Mouse (Mus musculus) B cell, adult (primary cell): Measurements from ENCODE around the gene Slco4a1. TPM values are rescaled to one million over a fixed set of nuclear protein-coding genes. Genes with fewer than 3 reads are reported as not detected.

Source experiments
- total RNA-seq: library from RNA; stranded (reverse); gene quantifications from 4 replicates; pipeline ENCODE4 v1.2.4, GENCODE M21; 2023; ENCODE audit not compliant: inconsistent age

Gene Slco4a1
- 26.9 to 32.1 TPM (median 30.1 TPM) in 4 replicates for total RNA-seq

GRCm38 (mm10) chr2:180455723-180456698 lies at the start of gene Slco4a1:
Gene Slco4a1, plus strand, starts transcription at chr2:180456245.

GRCm38 (mm10) chr2:180499741-180500140 lies 43.7 kb downstream of the Slco4a1 start, which contains the start of gene Ntsr1:
Gene Ntsr1, plus strand, starts transcription at chr2:180499976.

Other genes starting within 250 kb of the Slco4a1 start
- gene Lama5, start 230.4 kb upstream of the Slco4a1 start, total RNA-seq, result not detected in 4 replicates
- gene Rps21, start 198.9 kb upstream of the Slco4a1 start, total RNA-seq, result 1,838 to 2,128 TPM (median 1,935 TPM) in 4 replicates
- 73.3 to 79.8 TPM (median 76.8 TPM) in 4 replicates for gene Cables2, start 182.7 kb upstream of the Slco4a1 start, total RNA-seq
- not detected in 4 replicates for gene Rbbp8nl, start 166.4 kb upstream of the Slco4a1 start, total RNA-seq
- gene Gata5, start 121.5 kb upstream of the Slco4a1 start, total RNA-seq, result not detected in 4 replicates
- not detected in 4 replicates for gene Ntsr1, start 43.7 kb downstream of the Slco4a1 start, total RNA-seq
- gene Mrgbp, start 125.1 kb downstream of the Slco4a1 start, total RNA-seq, result 50.9 to 60.1 TPM (median 55.3 TPM) in 4 replicates
- 93.1 to 113 TPM (median 102 TPM) in 4 replicates for gene Ogfr, start 133.0 kb downstream of the Slco4a1 start, total RNA-seq
- gene Col9a3, start 141.5 kb downstream of the Slco4a1 start, total RNA-seq, result 1.1 to 2.8 TPM (median 2.0 TPM) in 4 replicates
- gene Tcfl5, start 186.5 kb downstream of the Slco4a1 start, total RNA-seq, result 0.35 to 0.36 TPM in 2 of 4 replicates, not detected in the others